Mouse (Mus musculus) bone marrow, adult 2 months (tissue): ENCODE measurements at regions not wholly inside any gene's neighbourhood (a gene's known extent, or its start where the extent isn't known, plus 50 kb on each side); places are given as distances from the start of the nearest gene placed in this dataset.

ENCODE experiments used
- H3K27ac ChIP-seq: fragments of 200-500 bp; 2 replicates; pipeline ENCODE4 v1.5.1; 2012; ENCODE audit warnings: low read depth, mild to moderate bottlenecking, control low read depth, inconsistent platforms, low read length; ENCODE audit not compliant: control insufficient read depth, poor library complexity, insufficient read depth
- H3K4me1 ChIP-seq: fragments of 200-500 bp; 2 replicates; pipeline ENCODE4 v1.6.1; 2011; ENCODE audit warnings: low read length; ENCODE audit not compliant: control insufficient read depth, insufficient read depth
- H3K4me3 ChIP-seq: fragments of 200-500 bp; replicated peaks from 2 replicates; pipeline ENCODE3; 2011; ENCODE audit warnings: mild to moderate bottlenecking, low read depth, low read length, control low read depth; ENCODE audit not compliant: control insufficient read depth
- CTCF ChIP-seq: fragments of 200-500 bp; IDR thresholded peaks from 2 replicates; pipeline ENCODE4 v1.5.1; 2011; ENCODE audit warnings: low read length, control low read depth; ENCODE audit not compliant: control insufficient read depth, insufficient read depth
- POLR2A ChIP-seq: fragments of 200-500 bp; IDR thresholded peaks from 2 replicates; pipeline ENCODE4 v1.6.1; 2011; ENCODE audit warnings: low read depth, mild to moderate bottlenecking, control low read depth, low read length, borderline replicate concordance; ENCODE audit not compliant: control insufficient read depth
- WGBS: fragments of 180-500 bp; shearing (Covaris S2); methylation state at CpG from one replicate; pipeline ENCODE4 v1.1.7; 2018; 5-methylcytosine and 5-hydroxymethylcytosine counted together

DNA sequence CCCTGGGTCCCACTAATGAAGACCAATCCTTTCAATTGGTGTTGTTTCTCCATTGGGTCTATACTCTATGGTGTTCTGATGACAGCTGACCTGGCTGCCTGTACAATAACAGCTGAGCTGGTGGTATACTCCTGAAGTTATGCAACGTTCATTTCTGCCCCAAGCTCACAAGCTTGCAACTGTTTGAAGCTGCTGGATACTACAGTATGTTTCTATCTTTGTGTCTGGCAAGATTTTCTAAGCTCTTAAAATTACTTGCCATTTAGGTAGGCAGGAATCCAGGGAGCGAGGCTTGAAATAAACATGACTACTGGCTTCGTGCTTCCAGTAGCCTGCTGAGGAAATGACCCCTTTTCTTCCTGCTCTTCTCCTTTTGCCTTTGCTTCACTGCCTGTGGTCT is 444.3 kb upstream of the Nrp1 start:
- no peak overlapping the region for H3K27ac ChIP-seq
- TF ChIP-seq CTCF (no peak), POLR2A (no peak)
- no peak overlapping the region for H3K4me3 ChIP-seq
- no peaks in the 10 kb centered on the region for H3K4me1 ChIP-seq
- WGBS: 33% methylated on average over 3 of the region's 3 CpGs

DNA sequence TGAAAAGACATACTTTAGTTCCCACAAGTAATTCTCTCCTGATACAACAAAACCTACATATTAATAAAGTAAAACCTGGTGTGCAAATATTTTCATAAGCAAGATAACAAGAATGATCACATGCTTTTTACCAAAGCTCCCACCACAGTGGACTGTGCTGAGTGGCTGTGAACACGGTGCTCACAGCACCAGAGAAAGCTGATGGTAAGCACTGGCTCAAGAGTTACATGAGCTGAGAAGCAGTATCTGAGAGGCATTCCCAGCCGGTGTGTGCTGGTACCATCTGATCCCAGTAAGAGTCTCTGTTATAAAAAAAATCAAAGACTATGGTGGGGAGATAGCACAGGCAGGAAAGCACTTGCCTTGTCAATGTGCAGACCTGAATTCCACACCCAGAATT is 443.5 kb upstream of the Nrp1 start:
- 83% methylated on average over 2 of the region's 2 CpGs for WGBS
- Histone ChIP-seq H3K4me3 (no peak overlapping the region), H3K4me1 (no peaks in the 10 kb centered on the region), H3K27ac (no peak overlapping the region)
- TF ChIP-seq CTCF (no peak), POLR2A (no peak)

DNA sequence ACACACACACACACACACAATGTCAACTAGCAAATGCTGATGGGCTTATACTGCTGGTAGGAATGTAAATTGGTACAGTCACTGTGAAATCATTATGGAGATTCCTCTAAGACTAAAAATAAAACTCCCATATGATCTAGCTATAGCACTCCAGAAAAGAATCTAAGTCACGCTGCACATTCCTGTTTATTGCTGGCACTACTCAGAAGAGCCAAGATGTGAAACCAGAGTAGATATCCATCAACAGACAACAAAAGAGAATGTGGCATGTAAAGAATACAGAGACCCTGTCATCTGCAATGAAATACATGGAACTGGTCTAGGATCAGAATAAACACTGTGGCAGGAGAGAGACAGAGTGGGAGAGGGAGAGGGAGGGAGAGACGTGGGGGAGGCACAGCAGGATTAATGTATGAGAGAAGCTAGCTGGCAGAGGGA is 442.8 kb upstream of the Nrp1 start:
- Histone ChIP-seq H3K4me3 (no peak overlapping the region), H3K4me1 (no peaks in the 10 kb centered on the region), H3K27ac (no peak overlapping the region)
- TF ChIP-seq POLR2A (no peak), CTCF (no peak)
- WGBS: 70% methylated on average over 2 of the region's 2 CpGs

DNA sequence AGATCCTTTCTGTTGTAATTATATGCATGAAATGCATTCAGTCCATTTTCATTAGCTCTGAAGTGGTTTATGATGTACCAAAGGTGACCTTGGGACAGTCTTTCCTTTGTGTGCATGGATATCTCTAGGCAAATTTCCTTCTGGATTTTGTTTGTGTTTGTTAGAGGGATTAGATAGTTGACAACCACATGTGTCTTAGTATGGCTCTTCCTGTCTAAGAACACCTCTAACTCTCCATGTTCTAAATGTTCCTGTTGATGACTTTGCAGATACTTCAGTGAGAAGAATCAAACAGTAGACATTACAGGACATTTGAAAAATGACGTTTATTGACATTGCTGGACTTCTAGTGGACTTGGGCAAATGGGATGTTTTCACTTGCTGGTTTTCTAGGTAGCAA is 436.5 kb upstream of the Nrp1 start:
- Histone ChIP-seq H3K4me1 (no peaks in the 10 kb centered on the region), H3K27ac (no peak overlapping the region), H3K4me3 (no peak overlapping the region)
- TF ChIP-seq CTCF: no peak
- TF ChIP-seq POLR2A: no peak
- WGBS: 75% methylated on average over 1 of the region's 1 CpGs

DNA sequence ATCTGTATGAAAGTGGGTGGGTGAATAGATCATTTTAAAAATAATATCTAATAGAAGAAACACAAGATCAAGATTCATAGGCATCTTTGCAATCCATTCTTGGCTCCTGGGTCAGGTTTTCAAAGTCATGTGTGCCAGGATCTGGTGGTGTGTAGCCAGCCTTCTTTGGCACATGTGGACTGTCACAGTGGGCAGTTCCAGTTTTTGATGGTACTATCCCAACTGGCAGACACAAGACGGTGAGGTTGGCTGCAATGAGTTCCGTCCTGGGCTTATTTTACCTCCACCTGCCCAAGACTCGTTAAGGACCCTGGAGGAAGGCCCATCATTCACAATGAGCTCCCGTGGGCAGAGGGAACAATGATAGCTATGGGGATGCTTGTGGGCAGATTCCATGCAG is 435.1 kb upstream of the Nrp1 start:
- Histone ChIP-seq H3K4me1 (no peaks in the 10 kb centered on the region), H3K27ac (no peak overlapping the region), H3K4me3 (no peak overlapping the region)
- WGBS: 74% methylated on average over 4 of the region's 4 CpGs
- TF ChIP-seq POLR2A (no peak), CTCF (no peak)

DNA sequence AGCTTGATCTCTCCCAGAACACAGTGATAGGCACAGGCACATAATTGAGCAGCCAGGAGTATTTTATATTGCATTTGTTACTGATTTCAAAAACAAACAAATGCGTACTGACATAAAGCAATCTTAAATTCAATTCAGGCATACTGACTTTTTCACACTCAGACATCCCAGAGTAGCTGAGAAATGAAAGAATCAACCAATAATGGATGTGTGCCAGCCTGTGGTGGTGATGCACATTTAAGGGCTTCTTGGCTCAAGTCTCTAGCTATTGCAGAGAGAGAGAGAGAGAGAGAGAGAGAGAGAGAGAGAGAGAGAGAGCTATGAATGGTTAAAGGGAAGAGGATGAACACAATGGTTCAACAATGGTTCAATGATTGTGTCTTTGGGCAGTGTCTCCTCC is 426.1 kb upstream of the Nrp1 start:
- TF ChIP-seq POLR2A: no peak
- no peak for TF ChIP-seq CTCF
- WGBS: 75% methylated on average over 1 of the region's 1 CpGs

DNA sequence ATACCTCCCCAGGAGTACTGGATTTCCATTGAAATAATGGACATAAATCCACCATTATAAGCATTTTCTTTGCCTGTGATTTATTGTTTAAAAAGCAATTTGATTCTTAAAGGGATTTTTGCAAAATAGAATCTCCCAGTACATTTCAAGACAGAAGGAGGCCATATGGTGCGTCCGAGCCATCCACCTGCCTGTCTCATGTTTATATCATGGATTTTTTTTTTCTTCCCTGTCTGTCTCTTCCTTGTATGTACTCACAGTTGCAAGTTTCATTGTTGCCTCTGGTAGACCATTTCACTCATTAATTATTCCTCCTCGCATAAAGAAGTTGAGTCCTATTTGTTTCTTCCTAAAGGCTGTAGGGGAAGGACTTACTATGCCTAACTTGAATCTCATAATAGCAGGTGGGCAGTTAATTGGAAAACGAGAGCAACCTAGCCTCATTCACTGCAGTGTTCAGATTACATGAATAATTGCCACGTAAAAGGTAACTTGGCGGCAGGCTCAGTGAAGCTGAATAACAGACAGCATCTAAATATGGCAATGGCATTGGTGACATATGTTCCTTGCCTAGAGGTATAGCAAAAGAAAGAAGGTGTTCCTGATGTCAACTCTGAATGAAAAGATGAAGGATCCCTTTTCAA is 421.5 kb upstream of the Nrp1 start:
- H3K4me3 ChIP-seq: no peak overlapping the region
- WGBS: 84% methylated on average over 6 of the region's 6 CpGs
- TF ChIP-seq CTCF (no peak), POLR2A (no peak)
- no peaks in the 10 kb centered on the region for H3K4me1 ChIP-seq
- no peak overlapping the region for H3K27ac ChIP-seq

More for the DNA sequence above, 426.1 kb upstream of the Nrp1 start:
- Histone ChIP-seq H3K27ac (no peak overlapping the region), H3K4me3 (no peak overlapping the region), H3K4me1 (no peaks in the 10 kb centered on the region)

DNA sequence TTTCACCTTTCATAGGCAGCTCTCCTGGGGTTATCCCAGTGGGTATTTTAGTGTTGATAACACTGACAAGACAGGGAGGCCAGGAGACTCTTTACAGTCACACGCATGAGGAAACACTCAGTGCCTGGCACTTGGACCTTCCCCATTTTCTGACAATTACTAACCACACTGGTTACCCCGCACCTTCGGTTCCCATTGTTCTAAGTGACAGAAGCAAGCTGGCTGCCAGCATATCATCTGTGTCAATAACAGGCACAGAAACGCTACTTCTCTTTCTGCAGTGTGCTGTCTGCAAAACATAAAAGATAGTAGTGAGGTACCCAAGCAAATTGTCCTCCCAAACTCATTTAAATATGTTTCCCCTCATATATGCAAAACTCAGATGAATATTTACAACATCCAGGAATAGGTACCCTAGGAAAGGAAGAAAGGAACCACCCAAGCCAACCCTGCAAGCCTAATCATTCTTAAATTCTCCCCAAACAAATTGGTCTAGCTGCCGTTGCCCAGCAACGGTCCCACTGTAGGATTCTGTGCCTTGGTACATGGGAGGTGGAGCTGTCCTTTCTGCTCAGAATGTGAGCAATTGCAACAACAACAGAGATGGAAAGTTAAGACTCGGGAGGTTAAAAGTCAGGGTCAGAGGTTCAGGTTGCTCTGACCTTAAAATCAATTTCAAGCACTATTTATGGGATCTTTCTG is 419.0 kb upstream of the Nrp1 start:
- 38% methylated on average over 7 of the region's 7 CpGs for WGBS
- Histone ChIP-seq H3K4me1 (no peaks in the 10 kb centered on the region), H3K4me3 (no peak overlapping the region), H3K27ac (no peak overlapping the region)
- no peak for TF ChIP-seq CTCF
- TF ChIP-seq POLR2A: no peak

DNA sequence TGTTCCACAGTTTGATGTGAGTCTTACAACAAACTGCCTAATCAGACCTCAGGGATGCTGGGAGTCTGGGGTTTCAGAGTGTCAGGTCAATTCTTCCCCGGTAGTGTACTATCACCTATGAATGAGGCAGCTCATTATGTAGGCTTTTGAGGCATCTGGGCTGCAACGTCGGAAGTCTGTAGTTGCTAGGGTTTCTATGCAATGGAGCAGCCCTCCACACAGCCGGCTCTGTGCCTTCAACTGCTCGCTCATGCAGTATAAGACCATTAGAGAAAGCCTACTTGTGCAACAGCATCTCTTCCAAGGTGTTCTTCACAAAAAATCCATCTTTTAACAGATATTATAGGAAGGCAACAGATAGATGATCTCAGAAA is 418.4 kb upstream of the Nrp1 start:
- Histone ChIP-seq H3K4me3 (no peak overlapping the region), H3K27ac (no peak overlapping the region), H3K4me1 (no peaks in the 10 kb centered on the region)
- TF ChIP-seq CTCF (no peak), POLR2A (no peak)
- 81% methylated on average over 5 of the region's 5 CpGs for WGBS
